Mouse (Mus musculus) embryonic facial prominence, embryonic 10.5 days (tissue): ENCODE results near the gene Gm8246. TPM values are rescaled to one million over a fixed set of nuclear protein-coding genes. Genes with fewer than 3 reads are reported as not detected.
"Not testable (repeated sequence)": the region's sequence is repeated elsewhere in the genome, so short reads cannot be mapped to it uniquely, and the experiment has no call there.

Experiments used
- DNase-seq: peaks from one replicate; pipeline ENCODE4 v3.0.0-alpha.2; 2017; ENCODE audit warnings: low spot score
- H3K27ac ChIP-seq: fragments of 300-500 bp; sonication (generic); replicated peaks from 2 replicates; pipeline ENCODE4 v1.5.1; 2016; ENCODE audit warnings: mild to moderate bottlenecking
- H3K27me3 ChIP-seq: fragments of 300-500 bp; sonication (generic); replicated peaks from 2 replicates; pipeline ENCODE4 v1.6.1; 2016; ENCODE audit warnings: low read depth, mild to moderate bottlenecking; ENCODE audit not compliant: poor library complexity, severe bottlenecking
- H3K36me3 ChIP-seq: fragments of 300-500 bp; sonication (generic); replicated peaks from 2 replicates; pipeline ENCODE4 v1.6.1; 2016; ENCODE audit warnings: mild to moderate bottlenecking, moderate library complexity
- H3K4me1 ChIP-seq: fragments of 300-500 bp; sonication (generic); 2 replicates; pipeline ENCODE4 v1.6.1; 2016
- H3K4me3 ChIP-seq: fragments of 300-500 bp; sonication (generic); 2 replicates; pipeline ENCODE4 v1.5.1; 2016; ENCODE audit warnings: mild to moderate bottlenecking, moderate library complexity
- H3K9me3 ChIP-seq: fragments of 300-500 bp; sonication (generic); 2 replicates; pipeline ENCODE4 v1.6.1; 2016; ENCODE audit warnings: mild to moderate bottlenecking
- WGBS: fragments of 180-500 bp; shearing (Covaris S2); methylation state at CpG from one replicate; pipeline ENCODE4 v1.1.7; 2016; 5-methylcytosine and 5-hydroxymethylcytosine counted together
- polyA plus RNA-seq: library from polyadenylated mRNA; unstranded; fragments of >200 nt; fragmentation: Nextera tagmentation; extraction: Ambion mirVana; gene quantifications from 2 replicates; pipeline ENCODE4 v1.2.1, GENCODE M21; 2016

Gm8246 gene
- polyA plus RNA-seq: not detected in 2 replicates

DNA sequence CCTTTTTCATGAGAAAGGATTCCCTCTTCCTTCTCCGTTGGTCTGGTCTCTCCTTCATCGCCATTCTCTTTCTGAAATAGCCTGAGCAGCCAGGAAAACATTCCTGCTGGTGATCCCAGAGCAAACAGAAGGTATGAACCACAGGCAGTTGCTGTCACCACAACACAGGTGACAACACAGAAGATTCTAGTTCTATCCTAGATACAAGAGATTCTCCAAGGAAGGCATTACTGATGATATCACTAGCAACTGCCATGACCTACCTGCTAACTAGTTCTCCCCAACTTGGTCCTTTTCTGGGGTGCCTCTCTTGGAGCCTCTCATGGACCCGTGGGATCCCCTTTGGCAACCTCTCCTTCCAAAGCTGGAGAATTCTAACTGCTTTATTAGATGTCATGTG is at the start of gene Gm8246:
Gm8246 (minus strand) TSS at position 101 of the 400 bp plus-strand sequence.
- H3K9me3 ChIP-seq, H3K27ac ChIP-seq, H3K27me3 ChIP-seq, H3K36me3 ChIP-seq, H3K4me3 ChIP-seq, DNase-seq, H3K4me1 ChIP-seq: not testable (repeated sequence)
- WGBS: no CpG with 5 or more reads among the region's 3 CpGs

DNA sequence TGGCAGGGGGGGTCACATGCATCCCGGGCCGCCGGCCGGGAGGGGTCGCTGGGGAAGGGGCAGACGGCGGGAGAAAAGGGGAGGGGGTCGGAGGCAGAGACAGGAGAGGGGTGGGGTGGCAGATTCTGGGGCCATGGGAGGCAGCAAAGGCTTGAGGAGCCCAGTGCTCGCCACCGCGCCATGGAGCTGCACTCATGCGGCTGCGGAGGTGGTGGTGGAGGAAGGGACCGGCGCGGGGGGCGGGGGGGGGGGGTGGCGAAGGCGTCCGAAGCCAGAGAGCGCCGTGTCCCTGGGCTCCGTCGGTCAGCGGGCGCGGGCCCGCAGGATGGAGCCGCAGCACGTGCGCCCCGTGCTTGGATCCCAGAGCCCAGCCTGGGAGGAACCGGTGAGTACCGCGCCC is 23.7 kb upstream of the Gm8246 start, which contains the start of gene Gm3488:
Gm3488 (plus strand) TSS at position 301 of the 400 bp plus-strand sequence.
- DNase-seq, H3K4me3 ChIP-seq, H3K27me3 ChIP-seq, H3K9me3 ChIP-seq, H3K27ac ChIP-seq, H3K36me3 ChIP-seq, H3K4me1 ChIP-seq: not testable (repeated sequence)
- WGBS: no CpG with 5 or more reads among the region's 35 CpGs

DNA sequence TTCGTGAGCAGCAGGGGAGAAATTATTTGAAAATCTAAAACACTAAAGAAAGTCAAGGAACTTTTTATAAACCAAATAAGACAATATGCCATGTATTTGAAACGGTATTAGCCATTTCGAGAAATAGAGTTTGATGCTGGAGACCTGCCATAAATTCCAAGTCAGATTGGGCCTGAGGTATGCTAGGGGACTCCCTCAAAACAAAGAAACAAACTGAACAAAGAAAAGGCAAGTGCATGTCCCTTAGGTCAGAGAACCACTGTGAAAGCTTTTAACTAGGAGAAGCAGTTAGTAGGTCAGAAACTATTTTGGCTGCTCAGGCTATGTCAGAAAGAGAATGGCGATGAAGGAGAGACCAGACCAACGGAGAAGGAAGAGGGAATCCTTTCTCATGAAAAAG is 6.3 kb upstream of the Gm8246 start, which contains the start of gene Gm3187:
Gm3187 (plus strand) TSS at position 301 of the 400 bp plus-strand sequence.
- H3K4me3 ChIP-seq, H3K36me3 ChIP-seq, H3K9me3 ChIP-seq, DNase-seq, H3K27ac ChIP-seq, H3K27me3 ChIP-seq, H3K4me1 ChIP-seq: not testable (repeated sequence)
- WGBS: 87% methylated on average over 4 of the region's 5 CpGs

DNA sequence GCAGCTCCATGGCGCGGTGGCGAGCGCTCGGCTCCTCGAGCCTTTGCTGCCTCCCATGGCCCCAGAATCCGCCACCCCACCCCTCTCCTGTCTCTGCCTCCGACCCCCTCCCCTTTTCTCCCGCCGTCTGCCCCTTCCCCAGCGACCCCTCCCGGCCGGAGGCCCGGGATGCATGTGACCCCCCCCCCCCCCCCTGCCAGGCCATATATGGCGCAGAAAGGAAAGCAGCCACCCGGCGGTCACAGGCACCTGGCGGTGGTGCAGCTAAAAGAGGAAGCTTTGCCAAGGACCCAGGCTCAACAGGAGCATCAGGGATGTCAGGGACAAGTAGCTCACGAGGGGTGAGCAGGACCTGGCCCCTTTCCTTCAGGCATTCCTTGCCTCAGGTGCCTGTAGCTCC is 17.2 kb downstream of the Gm8246 start:
- not testable (repeated sequence) for H3K9me3 ChIP-seq
- whole genome bisulfite sequencing: no CpG with 5 or more reads among the region's 19 CpGs

DNA sequence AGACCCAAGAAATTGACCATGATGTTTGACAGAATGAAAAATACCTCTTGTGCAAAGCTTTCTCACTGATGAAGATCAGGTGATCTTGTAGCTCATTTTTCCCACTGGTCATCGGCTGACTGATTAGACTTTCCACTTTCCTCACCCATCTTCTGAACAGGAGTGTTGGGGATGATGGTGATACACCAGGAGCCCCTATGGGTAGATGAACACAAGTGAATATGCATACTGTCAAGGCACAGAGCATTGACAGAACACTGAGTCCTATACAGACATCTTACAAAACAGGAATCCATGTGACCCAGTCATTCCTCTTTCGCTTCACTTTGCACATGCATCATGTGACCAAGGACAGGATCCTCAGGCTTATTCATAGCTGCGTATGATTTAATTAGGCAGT is 22.3 kb downstream of the Gm8246 start, which contains the start of gene Gm3194:
Gm3194 (minus strand) TSS at position 101 of the 400 bp plus-strand sequence.
- not testable (repeated sequence) for DNase-seq, H3K27ac ChIP-seq, H3K4me3 ChIP-seq, H3K27me3 ChIP-seq, H3K9me3 ChIP-seq, H3K4me1 ChIP-seq, H3K36me3 ChIP-seq
- WGBS: no CpG with 5 or more reads among the region's 3 CpGs

More for the DNA sequence above, 17.2 kb downstream of the Gm8246 start:
- H3K36me3 ChIP-seq, H3K27me3 ChIP-seq, H3K27ac ChIP-seq, H3K4me3 ChIP-seq, DNase-seq, H3K4me1 ChIP-seq: not testable (repeated sequence)

Other genes starting within 250 kb of the Gm8246 start
- not detected in 2 replicates for gene Gm3526, start 217.2 kb downstream of the Gm8246 start, polyA plus RNA-seq
- gene Gm3542, start 142.9 kb downstream of the Gm8246 start, polyA plus RNA-seq: not detected in 2 replicates
- 0.22 TPM in 1 of 2 replicates, not detected in the other for gene Gm3500, start 88.8 kb downstream of the Gm8246 start, polyA plus RNA-seq
- 0.58 and 1.2 TPM in 2 replicates for gene Gm3194, start 22.4 kb downstream of the Gm8246 start, polyA plus RNA-seq
- gene Gm3187, start 6.4 kb upstream of the Gm8246 start, polyA plus RNA-seq: not detected in 2 replicates
- gene Gm3488, start 23.8 kb upstream of the Gm8246 start, polyA plus RNA-seq: 1.6 and 1.8 TPM in 2 replicates
- gene Gm3532, start 60.7 kb upstream of the Gm8246 start, polyA plus RNA-seq: not detected in 2 replicates
- gene Gm8265, start 155.2 kb upstream of the Gm8246 start, polyA plus RNA-seq: not detected in 2 replicates
- not detected in 2 replicates for gene Gm9603, start 209.6 kb upstream of the Gm8246 start, polyA plus RNA-seq